Mouse (Mus musculus) limb, embryonic 11.5 days (tissue): ENCODE measurements at regions not wholly inside any gene's neighbourhood (a gene's known extent, or its start where the extent isn't known, plus 50 kb on each side); places are given as distances from the start of the nearest gene placed in this dataset.
A peak's percentile ranks its signal among the peaks of the same experiment; 100 is the strongest.

Source experiments
- ATAC-seq: fragments of 200-750 bp; cut with Nextera tagmentation; 2 replicates; pipeline ENCODE4 v1.8.0; 2017; ENCODE audit warnings: low read depth; ENCODE audit not compliant: insufficient number of reproducible peaks, low FRiP score, low TSS enrichment
- DNase-seq: peaks from one replicate; pipeline ENCODE4 v3.0.0-alpha.2; 2015; ENCODE audit warnings: low spot score
- H3K27ac ChIP-seq: fragments of 300-500 bp; sonication (generic); replicated peaks from 2 replicates; pipeline ENCODE4 v1.5.1; 2014; ENCODE audit warnings: low read depth, mild to moderate bottlenecking, low read length
- H3K27me3 ChIP-seq: fragments of 300-500 bp; sonication (generic); 2 replicates; pipeline ENCODE4 v1.6.1; 2014; ENCODE audit warnings: mild to moderate bottlenecking, low read length, mixed read lengths; ENCODE audit not compliant: control insufficient read depth, insufficient read depth
- H3K36me3 ChIP-seq: fragments of 300-500 bp; sonication (generic); 2 replicates; pipeline ENCODE4 v1.6.1; 2014; ENCODE audit warnings: mild to moderate bottlenecking, low read length, moderate library complexity, mixed read lengths; ENCODE audit not compliant: control insufficient read depth, insufficient read depth
- H3K4me1 ChIP-seq: fragments of 300-500 bp; sonication (generic); 2 replicates; pipeline ENCODE4 v1.6.1; 2014; ENCODE audit warnings: low read length, mixed read lengths; ENCODE audit not compliant: control insufficient read depth, insufficient read depth
- H3K4me2 ChIP-seq: fragments of 300-500 bp; sonication (generic); 2 replicates; pipeline ENCODE4 v1.6.1; 2014; ENCODE audit warnings: low read depth, mild to moderate bottlenecking, moderate library complexity; ENCODE audit not compliant: severe bottlenecking
- H3K4me3 ChIP-seq: fragments of 300-500 bp; sonication (generic); 2 replicates; pipeline ENCODE4 v1.5.1; 2014; ENCODE audit warnings: low read depth, low read length
- H3K9ac ChIP-seq: fragments of 300-500 bp; sonication (generic); 2 replicates; pipeline ENCODE4 v1.6.1; 2014; ENCODE audit warnings: mild to moderate bottlenecking, low read length
- H3K9me3 ChIP-seq: fragments of 300-500 bp; sonication (generic); 2 replicates; pipeline ENCODE4 v1.6.1; 2016; ENCODE audit warnings: low read length; ENCODE audit not compliant: control insufficient read depth
- WGBS: fragments of 180-500 bp; shearing (Covaris S2); extraction: QIAGEN DNeasy Blood & Tissue Kit; methylation state at CpG from one replicate; pipeline ENCODE4 v1.1.7; 2014; 5-methylcytosine and 5-hydroxymethylcytosine counted together

DNA sequence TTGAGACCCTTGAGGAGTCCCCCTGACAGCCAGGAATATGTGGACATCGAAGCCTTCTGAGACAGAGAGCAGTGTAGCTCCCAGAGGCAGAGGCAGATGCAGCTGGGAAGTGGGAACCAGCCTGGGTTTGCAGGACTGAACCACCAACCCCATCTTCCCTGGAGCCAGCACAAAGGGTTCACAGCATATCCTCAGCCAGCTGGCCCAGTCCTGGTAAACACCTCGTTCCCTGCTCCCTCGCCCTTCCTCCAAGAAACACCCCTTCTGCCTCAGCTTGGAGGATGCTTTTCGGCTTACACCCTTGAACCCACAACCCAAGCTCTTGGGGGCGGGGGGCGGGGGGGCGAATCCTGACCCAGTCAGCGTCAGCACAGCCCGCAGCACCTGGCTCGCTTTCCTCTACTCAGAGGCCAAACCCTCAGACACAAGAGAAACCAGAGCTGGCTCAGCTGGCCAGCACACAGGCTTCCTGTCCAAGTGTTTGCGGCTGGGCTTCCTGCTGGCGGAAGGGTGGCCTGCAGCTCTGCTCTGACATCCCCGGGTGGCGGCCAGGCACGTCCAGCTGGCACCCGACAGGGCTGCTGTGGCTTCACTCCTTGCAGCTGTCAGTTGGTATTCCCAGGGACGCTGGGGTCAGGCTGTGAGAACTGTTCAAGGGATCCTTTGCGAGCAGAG, 82.6 kb downstream of the Cpn2 start:
- Histone ChIP-seq H3K4me2 (peak overlapping the region; percentile 32), H3K36me3 (no peaks in the 10 kb centered on the region), H3K9ac (no peak overlapping the region), H3K9me3 (no peaks in the 10 kb centered on the region), H3K27ac (peak overlapping the region; percentile 63; the same call in 1 of the 2 replicates), H3K4me1 (peaks cover 37% of the 10 kb centered on the region), H3K27me3 (no peaks in the 10 kb centered on the region), H3K4me3 (no peak overlapping the region)
- peak; percentile 76 for DNase-seq
- ATAC-seq, result peak; percentile 63; the same call in 1 of the 2 replicates
- WGBS, result 9% methylated on average over 18 of the region's 18 CpGs

DNA sequence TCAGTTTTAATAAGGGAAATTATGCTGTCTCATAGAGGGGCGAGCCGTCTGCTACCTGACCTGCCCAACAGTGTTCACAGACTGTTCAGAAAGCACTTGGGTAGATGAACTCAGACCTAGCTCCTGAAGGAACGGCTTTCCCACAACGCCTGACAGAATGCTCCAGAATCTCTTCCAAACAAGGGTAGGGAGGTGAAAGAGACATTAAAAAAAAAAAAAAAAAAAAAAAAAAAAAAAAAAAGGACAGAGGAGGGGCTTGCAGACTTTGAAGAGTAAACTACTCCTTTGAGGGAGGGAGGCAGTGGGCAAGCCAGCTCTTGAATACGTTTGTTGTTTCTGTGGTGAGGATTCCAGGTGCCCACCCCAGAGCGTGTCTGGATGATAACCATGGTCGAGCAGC, 81.6 kb downstream of the Cpn2 start:
- no peaks in the 10 kb centered on the region for H3K36me3 ChIP-seq
- WGBS, result 44% methylated on average over 7 of the region's 7 CpGs
- H3K27ac ChIP-seq, result no peak overlapping the region; the same call in 1 of the 2 replicates
- H3K4me1 ChIP-seq, result peaks cover 44% of the 10 kb centered on the region
- no peak for ATAC-seq
- H3K9ac ChIP-seq, result no peak overlapping the region
- H3K9me3 ChIP-seq, result no peaks in the 10 kb centered on the region
- H3K4me3 ChIP-seq, result no peak overlapping the region
- H3K4me2 ChIP-seq, result no peak overlapping the region
- DNase-seq, result no peak
- H3K27me3 ChIP-seq, result no peaks in the 10 kb centered on the region

DNA sequence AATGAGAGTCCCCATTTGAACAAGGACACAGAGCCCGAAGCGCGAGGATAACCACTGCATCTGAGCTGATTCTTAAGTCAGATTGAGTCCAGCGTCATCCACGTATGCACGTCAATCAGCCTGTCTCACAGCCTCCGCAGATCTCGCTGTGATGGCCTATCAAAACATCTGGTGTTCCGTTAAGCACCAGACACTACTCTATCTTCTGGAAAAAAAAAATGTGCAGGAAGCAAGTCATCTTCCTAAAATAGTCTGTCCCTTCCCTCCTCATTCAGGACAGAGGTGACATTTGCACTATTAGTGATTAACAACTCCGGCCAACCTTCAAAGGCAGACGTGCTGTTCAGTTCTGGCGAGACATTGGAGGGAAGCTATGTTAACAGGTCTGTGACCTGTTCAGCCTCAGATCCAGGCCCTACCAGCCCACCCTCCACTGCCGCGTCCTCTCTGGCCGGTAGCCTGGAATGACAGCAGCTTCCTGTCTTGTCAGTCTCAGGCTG, 81.0 kb downstream of the Cpn2 start:
- no peak overlapping the region for H3K27ac ChIP-seq
- no peaks in the 10 kb centered on the region for H3K36me3 ChIP-seq
- no peak overlapping the region for H3K9ac ChIP-seq
- no peak for DNase-seq
- no peaks in the 10 kb centered on the region for H3K9me3 ChIP-seq
- 47% methylated on average over 15 of the region's 15 CpGs for WGBS
- no peak overlapping the region for H3K4me2 ChIP-seq
- no peaks in the 10 kb centered on the region for H3K27me3 ChIP-seq
- no peak for ATAC-seq
- peaks cover 45% of the 10 kb centered on the region for H3K4me1 ChIP-seq
- no peak overlapping the region for H3K4me3 ChIP-seq

DNA sequence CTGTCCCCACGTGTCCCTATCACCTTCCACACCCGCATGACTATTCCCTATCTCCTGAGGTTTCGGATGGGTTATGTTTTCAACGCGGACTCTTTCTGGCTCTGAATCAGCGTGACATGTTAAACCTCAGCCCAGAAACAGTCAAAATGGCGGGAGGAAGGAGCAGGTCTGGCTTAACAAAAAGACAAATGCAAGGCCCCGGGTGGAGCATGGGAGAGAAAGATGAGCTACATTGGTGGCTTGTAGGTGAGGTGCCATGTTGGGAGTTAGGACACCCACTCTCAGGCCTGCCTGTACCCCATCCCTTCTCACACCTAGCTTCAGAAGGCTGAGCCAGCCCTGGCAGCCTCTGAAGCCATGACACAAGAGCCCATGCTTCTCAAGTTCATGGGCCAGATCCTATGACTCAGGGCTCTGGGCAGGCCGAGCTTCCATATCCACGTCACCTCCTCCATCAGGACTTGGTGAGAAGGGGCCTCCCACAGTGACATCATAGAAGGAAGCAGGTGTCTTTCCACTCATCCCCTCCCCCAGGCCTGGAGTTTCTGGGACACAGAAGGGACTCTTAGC, 80.5 kb downstream of the Cpn2 start:
- H3K4me2 ChIP-seq, result no peak overlapping the region
- no peak for DNase-seq
- H3K27ac ChIP-seq, result no peak overlapping the region
- ATAC-seq, result no peak
- H3K27me3 ChIP-seq, result no peaks in the 10 kb centered on the region
- no peaks in the 10 kb centered on the region for H3K9me3 ChIP-seq
- no peak overlapping the region for H3K9ac ChIP-seq
- peaks cover 45% of the 10 kb centered on the region for H3K4me1 ChIP-seq
- H3K4me3 ChIP-seq, result no peak overlapping the region
- 75% methylated on average over 10 of the region's 10 CpGs for WGBS
- H3K36me3 ChIP-seq, result no peaks in the 10 kb centered on the region

DNA sequence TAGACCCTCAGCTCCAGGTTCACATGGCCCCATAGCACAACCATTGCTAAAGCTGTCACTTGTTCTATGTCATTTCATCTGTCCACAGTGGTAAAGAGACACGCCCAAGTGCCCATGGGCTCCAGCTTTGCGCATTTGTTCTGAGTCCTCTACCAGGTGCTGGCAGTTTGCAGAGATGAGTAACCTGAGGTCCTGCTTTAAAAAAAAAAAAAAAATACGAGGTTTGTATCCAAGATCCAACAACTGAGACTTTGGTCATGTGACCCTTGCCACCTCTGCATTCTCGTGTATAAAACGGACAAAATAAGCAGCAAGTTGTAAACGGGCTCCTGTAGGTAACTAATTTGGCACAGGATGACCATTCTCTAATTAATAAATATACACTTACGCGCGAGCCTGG, 79.9 kb downstream of the Cpn2 start:
- Histone ChIP-seq H3K4me1 (peaks cover 45% of the 10 kb centered on the region), H3K27me3 (no peaks in the 10 kb centered on the region), H3K27ac (peak overlapping the region; percentile 43; the same call in 1 of the 2 replicates), H3K9me3 (no peaks in the 10 kb centered on the region), H3K36me3 (no peaks in the 10 kb centered on the region), H3K4me2 (peak overlapping the region; percentile 49), H3K4me3 (no peak overlapping the region), H3K9ac (no peak overlapping the region)
- WGBS, result 35% methylated on average over 9 of the region's 9 CpGs
- no peak for ATAC-seq
- DNase-seq, result no peak

DNA sequence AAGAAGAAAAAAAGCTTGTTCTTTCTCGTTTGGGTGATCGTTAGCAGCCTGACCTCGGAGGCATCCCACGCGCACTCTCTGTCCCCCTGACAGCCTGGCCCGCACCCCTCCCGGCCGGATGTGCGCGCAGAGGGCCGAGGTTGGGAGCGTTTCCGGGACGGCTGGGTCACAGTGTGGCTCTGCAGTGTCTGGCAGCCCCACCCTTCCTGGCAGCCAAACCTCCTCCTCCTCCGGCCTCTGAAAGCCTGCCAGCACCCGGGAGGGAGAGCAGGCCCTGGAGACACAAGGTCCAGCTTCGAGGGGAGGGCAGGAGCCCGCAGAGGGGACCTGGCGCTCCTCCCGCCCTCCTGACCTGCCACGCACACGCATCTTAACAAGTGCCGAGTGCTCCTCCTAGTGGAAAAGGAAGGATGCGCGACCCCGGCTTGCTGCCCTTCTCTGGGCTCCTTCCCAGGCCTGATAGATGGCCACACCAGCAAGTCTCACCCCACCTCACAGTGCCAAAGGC, 79.3 kb downstream of the Cpn2 start:
- Histone ChIP-seq H3K9me3 (no peaks in the 10 kb centered on the region), H3K4me1 (peaks cover 47% of the 10 kb centered on the region), H3K27ac (peak overlapping the region; percentile 43; the same call in 1 of the 2 replicates), H3K4me2 (peak overlapping the region; percentile 49), H3K27me3 (no peaks in the 10 kb centered on the region), H3K36me3 (no peaks in the 10 kb centered on the region), H3K9ac (peak overlapping the region; percentile 35; the same call in 1 of the 2 replicates), H3K4me3 (peak overlapping the region; percentile 15)
- peak; percentile 18; the same call in 1 of the 2 replicates for ATAC-seq
- 0% methylated on average over 26 of the region's 26 CpGs for WGBS
- peak; percentile 90 for DNase-seq

DNA sequence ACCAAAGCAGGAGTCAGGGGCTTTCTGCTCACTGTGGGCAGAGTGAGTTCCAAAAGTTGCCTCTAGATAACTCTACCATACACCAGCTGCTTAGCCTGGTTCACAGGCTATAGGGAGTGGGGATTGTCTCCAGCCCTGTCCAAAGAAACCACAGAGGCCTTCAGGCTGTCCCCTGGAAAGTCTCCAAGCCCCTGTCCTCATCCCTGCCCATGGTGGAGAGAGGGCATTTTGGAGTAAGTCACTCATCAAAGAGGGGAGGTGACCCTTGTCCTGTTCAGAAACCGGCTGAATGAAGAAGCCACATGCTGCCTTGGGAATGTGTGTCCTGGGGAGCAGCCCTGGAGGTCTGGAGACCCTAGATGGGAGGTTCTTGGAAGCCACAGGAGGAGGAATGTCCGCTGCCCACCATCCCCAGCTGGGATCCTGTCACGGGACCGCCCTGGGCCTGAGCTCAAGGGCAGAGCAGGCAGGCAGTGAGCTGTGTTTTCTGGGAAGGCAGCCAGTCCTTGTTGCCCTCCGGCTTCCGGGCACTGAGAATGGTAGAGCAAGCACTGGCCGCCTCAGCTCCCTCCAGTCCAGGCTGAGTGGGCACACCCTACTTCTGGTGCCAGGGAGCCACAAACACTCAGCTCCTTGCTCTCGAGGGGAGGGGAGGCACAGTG, 78.4 kb downstream of the Cpn2 start:
- 84% methylated on average over 8 of the region's 8 CpGs for WGBS
- no peaks in the 10 kb centered on the region for H3K9me3 ChIP-seq
- ATAC-seq, result no peak
- H3K27me3 ChIP-seq, result no peaks in the 10 kb centered on the region
- H3K36me3 ChIP-seq, result no peaks in the 10 kb centered on the region
- no peak overlapping the region for H3K4me3 ChIP-seq
- no peak overlapping the region for H3K27ac ChIP-seq
- H3K4me2 ChIP-seq, result no peak overlapping the region
- DNase-seq, result no peak
- H3K9ac ChIP-seq, result no peak overlapping the region; the same call in 1 of the 2 replicates
- peaks cover 52% of the 10 kb centered on the region for H3K4me1 ChIP-seq

DNA sequence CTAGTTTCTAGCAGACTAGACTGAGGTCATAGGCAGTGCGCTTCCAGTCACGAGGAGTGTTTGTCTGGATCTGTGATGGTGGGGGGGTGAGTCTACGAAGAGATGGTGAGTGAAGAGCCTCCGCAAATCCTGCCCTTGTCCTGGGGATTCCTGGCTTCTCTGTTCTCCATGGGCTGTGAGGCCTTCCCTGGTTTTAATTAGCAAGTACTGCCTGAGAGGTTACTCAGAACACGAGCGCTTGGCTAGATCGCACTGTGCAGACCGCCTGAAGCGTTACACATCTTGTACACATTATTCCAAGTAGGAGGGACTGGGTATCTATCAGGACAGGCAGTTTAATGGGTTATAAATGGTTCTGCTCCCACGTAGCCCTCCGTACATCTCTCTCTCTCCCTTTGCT, 76.9 kb downstream of the Cpn2 start:
- no peaks in the 10 kb centered on the region for H3K36me3 ChIP-seq
- no peak overlapping the region for H3K9ac ChIP-seq
- no peak for ATAC-seq
- H3K27ac ChIP-seq, result no peak overlapping the region
- no peaks in the 10 kb centered on the region for H3K27me3 ChIP-seq
- 23% methylated on average over 11 of the region's 11 CpGs for WGBS
- H3K4me3 ChIP-seq, result no peak overlapping the region
- H3K4me2 ChIP-seq, result no peak overlapping the region
- no peaks in the 10 kb centered on the region for H3K9me3 ChIP-seq
- peaks cover 38% of the 10 kb centered on the region for H3K4me1 ChIP-seq
- DNase-seq, result peak; percentile 58
